Mouse (Mus musculus): Measurements from ENCODE around the gene Insyn1.

The Insyn1 gene

GRCm38 (mm10) chr9:58487851-58488801, at the start of gene Insyn1:
Insyn1 (plus strand) TSS chr9:58488603.
- DNase-seq (ENCODE audit: low spot score): no peak

- DNase-seq (ENCODE audit: low spot score): no peak
These were observed 49.4 kb upstream of the Insyn1 start for GRCm38 (mm10) chr9:58438921-58439396.

- DNase-seq (ENCODE audit: low spot score): no peak
These were observed 48.3 kb upstream of the Insyn1 start for GRCm38 (mm10) chr9:58440100-58440499.

GRCm38 (mm10) chr9:58440614-58441013, 47.8 kb upstream of the Insyn1 start:
- no peak for DNase-seq (ENCODE audit: low spot score)

GRCm38 (mm10) chr9:58441351-58442104, 46.9 kb upstream of the Insyn1 start:
- DNase-seq (ENCODE audit: low spot score): no peak

- no peak for DNase-seq (ENCODE audit: low spot score)
These were observed 46.0 kb upstream of the Insyn1 start for GRCm38 (mm10) chr9:58442105-58443010.

GRCm38 (mm10) chr9:58443061-58443460, 45.3 kb upstream of the Insyn1 start:
- DNase-seq (ENCODE audit: low spot score): no peak

- no peak for DNase-seq (ENCODE audit: low spot score)
These were observed 41.6 kb upstream of the Insyn1 start for GRCm38 (mm10) chr9:58446829-58447228.

- no peak for DNase-seq (ENCODE audit: low spot score)
These were observed 40.3 kb upstream of the Insyn1 start for GRCm38 (mm10) chr9:58447997-58448595.

- no peak for DNase-seq (ENCODE audit: low spot score)
These were observed 38.9 kb upstream of the Insyn1 start for GRCm38 (mm10) chr9:58449526-58449925.

- no peak for DNase-seq (ENCODE audit: low spot score)
These were observed 34.5 kb upstream of the Insyn1 start for GRCm38 (mm10) chr9:58453791-58454378.

GRCm38 (mm10) chr9:58454886-58455285, 33.5 kb upstream of the Insyn1 start:
- DNase-seq (ENCODE audit: low spot score): no peak

GRCm38 (mm10) chr9:58455798-58456197, 32.6 kb upstream of the Insyn1 start:
- no peak for DNase-seq (ENCODE audit: low spot score)

GRCm38 (mm10) chr9:58457481-58457955, 30.9 kb upstream of the Insyn1 start:
- DNase-seq (ENCODE audit: low spot score): no peak

- no peak for DNase-seq (ENCODE audit: low spot score)
These were observed 30.1 kb upstream of the Insyn1 start for GRCm38 (mm10) chr9:58458341-58458740.

GRCm38 (mm10) chr9:58458856-58459553, 29.4 kb upstream of the Insyn1 start:
- DNase-seq (ENCODE audit: low spot score): no peak

GRCm38 (mm10) chr9:58467345-58468025, 20.9 kb upstream of the Insyn1 start:
- peak; percentile 56 for DNase-seq (ENCODE audit: low spot score)

- no peak for DNase-seq (ENCODE audit: low spot score)
These were observed 17.9 kb upstream of the Insyn1 start for GRCm38 (mm10) chr9:58470466-58470865.

- no peak for DNase-seq (ENCODE audit: low spot score)
These were observed 15.1 kb upstream of the Insyn1 start for GRCm38 (mm10) chr9:58473211-58473815.

All from layer of hippocampus, adult 9-10 months (tissue).